Mouse (Mus musculus): ENCODE results near the gene Kng2.
A peak's percentile ranks its signal among the peaks of the same experiment; 100 is the strongest.
"Not testable (repeated sequence)": the region's sequence is repeated elsewhere in the genome, so short reads cannot be mapped to it uniquely, and the experiment has no call there.

Kng2 gene

DNA sequence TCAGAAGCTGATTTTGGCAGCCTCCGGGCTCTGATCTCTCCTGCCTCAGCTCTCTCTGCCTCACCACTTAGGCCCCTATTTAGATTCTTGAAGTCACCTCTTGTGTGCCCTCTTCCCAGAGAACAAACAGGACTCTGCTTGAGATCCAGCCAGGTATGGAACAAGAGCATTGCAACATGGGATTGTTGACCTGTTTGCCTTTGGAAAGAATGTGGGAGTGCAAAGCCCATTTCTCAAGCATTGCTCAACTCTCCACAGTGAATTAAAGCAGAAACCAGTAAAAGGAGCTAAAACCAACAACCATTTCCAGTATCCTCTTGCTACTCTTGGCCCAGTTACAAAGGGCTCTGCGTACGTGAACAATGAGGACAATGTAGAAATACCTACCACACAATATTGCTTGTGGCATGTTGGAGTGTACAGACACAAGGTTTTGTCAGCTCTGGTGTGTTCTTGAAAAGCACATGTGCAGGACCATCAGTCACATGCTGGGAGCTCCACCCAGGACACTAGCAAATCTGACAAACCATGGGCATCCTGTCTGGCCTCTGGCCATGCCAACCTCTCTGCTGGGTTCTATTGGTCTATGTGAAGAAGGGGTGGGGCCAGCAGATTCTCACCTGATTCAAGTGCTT, at the start of gene Kng2:
Gene Kng2 (minus strand): TSS at position 517 of the 635 bp plus-strand sequence.
- peak; percentile 75 for DNase-seq (ENCODE audit: low spot score)

DNA sequence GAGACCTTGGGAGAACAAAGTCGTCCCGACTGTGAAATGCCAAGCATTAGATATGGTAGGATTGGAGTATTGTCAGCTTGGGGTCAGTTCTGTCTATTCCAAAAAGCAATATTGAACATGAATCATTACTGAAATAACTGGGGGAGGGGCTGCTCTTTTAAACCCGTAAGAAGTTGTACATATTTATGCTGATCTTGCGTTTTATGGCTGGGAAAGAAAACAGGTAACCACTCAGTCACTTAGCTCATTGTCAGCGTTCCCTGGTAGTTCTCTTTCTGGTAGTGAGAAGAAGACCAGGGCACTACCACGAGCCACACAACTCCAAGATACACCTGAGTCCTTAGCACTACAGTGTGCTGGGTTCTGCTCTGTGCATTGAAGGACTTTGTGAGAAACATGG, 48.2 kb upstream of the Kng2 start:
- not testable (repeated sequence) for DNase-seq (ENCODE audit: low spot score)

GRCm38 (mm10) chr16:23060781-23061325, 31.6 kb upstream of the Kng2 start:
- DNase-seq (ENCODE audit: low spot score), result not testable (repeated sequence)

DNA sequence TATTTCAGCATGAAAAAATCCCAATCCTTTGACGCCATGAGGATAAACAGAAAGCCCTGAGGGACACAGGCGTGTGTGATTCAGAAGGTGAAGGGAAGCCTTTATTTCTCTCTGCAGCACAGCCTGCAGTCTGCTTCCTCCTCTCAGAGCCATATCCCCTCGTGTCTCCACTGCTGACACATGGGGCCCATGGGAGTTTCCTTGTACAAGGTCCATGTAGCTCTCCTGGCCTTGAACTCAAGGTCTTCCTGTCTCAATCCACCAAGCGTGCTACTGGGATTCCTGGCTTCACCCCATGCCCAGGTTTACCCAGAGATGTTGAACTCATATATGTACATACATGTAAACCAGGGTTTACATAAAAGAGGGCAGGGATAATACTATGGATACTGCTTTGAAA, 30.3 kb upstream of the Kng2 start:
- DNase-seq (ENCODE audit: low spot score), result not testable (repeated sequence)

DNA sequence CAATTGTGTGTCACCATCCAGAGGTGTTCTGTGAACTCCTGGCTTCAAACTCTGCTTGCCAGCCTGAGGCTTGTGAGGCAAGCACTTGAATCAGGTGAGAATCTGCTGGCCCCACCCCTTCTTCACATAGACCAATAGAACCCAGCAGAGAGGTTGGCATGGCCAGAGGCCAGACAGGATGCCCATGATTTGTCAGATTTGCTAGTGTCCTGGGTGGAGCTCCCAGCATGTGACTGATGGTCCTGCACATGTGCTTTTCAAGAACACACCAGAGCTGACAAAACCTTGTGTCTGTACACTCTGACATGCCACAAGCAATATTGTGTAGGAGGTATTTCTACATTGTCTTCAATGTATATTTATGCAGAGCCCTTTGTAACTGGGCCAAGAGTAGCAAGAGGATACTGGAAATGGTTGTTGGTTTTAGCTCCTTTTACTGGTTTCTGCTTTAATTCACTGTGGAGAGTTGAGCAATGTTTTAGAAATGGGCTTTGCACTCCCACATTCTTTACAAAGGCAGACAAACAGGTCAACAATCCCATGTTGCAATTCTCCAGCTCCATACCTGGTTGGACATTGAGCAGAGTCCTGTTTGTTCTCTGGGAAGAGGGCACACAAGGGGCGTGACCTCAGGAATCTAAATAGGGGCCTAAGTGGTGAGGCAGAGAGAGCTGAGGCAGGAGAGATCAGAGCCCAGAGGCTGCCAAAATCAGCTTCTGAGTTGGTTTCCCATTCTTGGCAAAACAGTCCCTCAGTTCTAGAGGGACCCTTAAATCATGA, 28.6 kb upstream of the Kng2 start, which contains the start of gene Kng1:
Gene Kng1 (plus strand): TSS at position 198 of the 780 bp plus-strand sequence.
- peak; percentile 80 for DNase-seq (ENCODE audit: low spot score)

- no peak for DNase-seq (ENCODE audit: low spot score)
Observed at GRCm38 (mm10) chr16:23046319-23046718, 17.0 kb upstream of the Kng2 start.

GRCm38 (mm10) chr16:23040876-23041275, 11.6 kb upstream of the Kng2 start:
- no peak for DNase-seq (ENCODE audit: low spot score)

DNA sequence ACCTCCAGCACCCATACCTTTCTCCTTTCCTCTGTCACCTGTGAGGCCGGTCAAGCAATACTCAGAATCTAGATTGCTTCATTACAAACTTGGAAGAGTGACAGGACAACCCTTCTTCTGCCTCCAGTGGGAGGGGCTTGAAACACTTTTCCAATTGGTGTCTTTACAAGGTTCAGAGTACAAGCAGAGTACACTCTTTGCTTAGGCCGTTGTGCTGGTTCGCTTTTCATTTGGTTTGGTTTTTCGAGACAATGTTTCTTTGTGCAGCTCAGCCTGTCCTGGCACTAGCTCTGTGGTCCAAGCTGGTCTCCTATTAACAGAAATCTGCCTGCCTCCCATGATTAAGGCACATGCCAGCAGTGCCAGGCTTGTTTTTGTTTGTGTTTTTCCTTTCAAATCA, 10.0 kb upstream of the Kng2 start:
- DNase-seq (ENCODE audit: low spot score), result peak; percentile 40

- DNase-seq (ENCODE audit: low spot score), result peak; percentile 79
Observed at GRCm38 (mm10) chr16:23037744-23038143, 8.5 kb upstream of the Kng2 start.

DNA sequence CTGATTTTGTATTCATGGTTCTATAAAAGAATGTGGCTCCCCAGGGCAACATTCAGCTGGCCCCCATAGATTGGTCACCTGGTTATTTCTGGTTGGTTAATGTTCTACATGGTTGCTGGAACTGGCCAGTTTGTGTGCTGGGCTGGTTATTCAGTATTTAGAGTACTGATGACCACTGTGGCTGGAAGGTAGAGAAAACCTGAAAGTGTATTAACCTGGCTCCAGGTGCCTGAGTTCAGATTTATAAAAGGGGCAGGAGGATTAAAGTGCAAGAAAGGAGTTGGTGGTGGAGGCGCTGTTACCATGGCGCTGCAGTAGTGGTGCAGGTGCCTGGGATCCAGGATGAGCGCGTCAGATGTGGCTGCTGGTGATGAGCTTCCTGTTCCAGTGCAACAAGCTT, 4.4 kb upstream of the Kng2 start:
- peak; percentile 57 for DNase-seq (ENCODE audit: low spot score)

- DNase-seq (ENCODE audit: low spot score), result no peak
Observed at GRCm38 (mm10) chr16:23030673-23031435, 1.6 kb upstream of the Kng2 start.

- not testable (repeated sequence) for DNase-seq (ENCODE audit: low spot score)
Observed at GRCm38 (mm10) chr16:23027341-23027740, 1.9 kb downstream of the Kng2 start.

GRCm38 (mm10) chr16:23026582-23026981, 2.7 kb downstream of the Kng2 start:
- no peak for DNase-seq (ENCODE audit: low spot score)

GRCm38 (mm10) chr16:23025111-23025510, 4.2 kb downstream of the Kng2 start:
- no peak for DNase-seq (ENCODE audit: low spot score)

GRCm38 (mm10) chr16:23020571-23020970, 8.7 kb downstream of the Kng2 start:
- DNase-seq (ENCODE audit: low spot score), result not testable (repeated sequence)

GRCm38 (mm10) chr16:23014645-23015044, 14.6 kb downstream of the Kng2 start:
- not testable (repeated sequence) for DNase-seq (ENCODE audit: low spot score)

- DNase-seq (ENCODE audit: low spot score), result not testable (repeated sequence)
Observed at GRCm38 (mm10) chr16:23013786-23014185, 15.5 kb downstream of the Kng2 start.

DNA sequence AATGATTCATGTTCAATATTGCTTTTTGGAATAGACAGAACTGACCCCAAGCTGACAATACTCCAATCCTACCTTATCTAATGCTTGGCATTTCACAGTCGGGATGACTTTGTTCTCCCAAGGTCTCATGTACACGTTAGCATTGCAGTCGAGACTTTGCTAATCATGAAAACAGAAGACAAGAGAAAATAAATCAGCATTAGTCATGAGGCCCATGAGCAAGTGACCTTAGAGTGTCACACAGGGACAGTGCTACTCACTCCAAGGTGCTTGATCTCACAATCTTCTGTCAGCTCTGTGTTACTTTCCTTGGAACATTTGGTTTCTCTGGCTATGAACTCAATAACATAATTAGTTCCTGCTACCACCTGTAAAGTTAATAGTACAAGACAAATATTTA, 32.3 kb downstream of the Kng2 start:
- not testable (repeated sequence) for DNase-seq (ENCODE audit: low spot score)

DNA sequence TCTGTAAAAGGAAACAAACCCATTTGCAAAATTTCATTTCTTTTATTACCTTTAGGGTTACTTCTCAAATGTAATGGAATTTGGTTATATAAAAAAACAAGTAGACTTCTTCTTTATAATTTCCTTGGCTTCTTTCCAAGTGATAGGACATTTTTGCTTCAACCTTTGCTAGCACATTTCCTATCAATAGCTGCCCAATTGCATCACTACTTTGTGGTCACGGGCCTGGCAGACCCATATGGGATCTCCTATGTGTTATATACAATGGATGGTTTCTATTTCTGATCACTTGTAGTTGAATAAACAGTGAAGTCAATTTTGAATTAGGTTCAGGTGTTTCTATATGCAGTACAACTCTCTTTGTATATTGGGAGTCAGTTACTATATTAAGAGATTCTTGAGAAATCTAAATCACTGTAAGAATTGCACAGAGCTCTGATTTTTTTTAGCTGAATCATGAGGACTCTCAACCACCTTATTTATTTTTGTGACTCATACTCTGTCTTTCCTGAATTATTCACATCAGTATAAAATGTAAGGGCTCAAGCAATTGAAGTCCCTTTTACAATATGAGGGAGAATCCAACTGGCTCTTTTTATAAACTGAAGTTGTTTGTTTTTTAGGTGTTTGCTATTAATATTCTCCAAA, 61.8 kb downstream of the Kng2 start:
- DNase-seq (ENCODE audit: low spot score), result no peak

DNA sequence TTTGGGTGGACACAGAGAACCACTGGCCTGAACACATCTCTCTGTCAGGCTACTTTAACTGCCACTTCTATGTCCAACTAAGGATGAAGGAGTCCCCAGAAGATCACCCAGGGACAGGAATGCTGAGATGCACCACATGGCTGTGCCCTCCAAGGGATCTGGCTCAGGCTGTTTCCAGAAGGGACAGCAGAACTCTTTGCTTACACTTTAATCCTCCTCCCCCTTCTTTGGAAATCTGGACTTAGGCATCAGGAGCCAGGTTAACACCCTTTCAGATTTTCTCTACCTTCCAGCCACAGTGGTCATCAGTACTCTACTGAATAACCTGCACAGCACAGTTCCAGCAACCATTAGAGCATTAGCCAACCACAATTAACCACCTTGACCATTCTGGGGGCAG, 66.0 kb downstream of the Kng2 start:
- no peak for DNase-seq (ENCODE audit: low spot score)

- DNase-seq (ENCODE audit: low spot score), result no peak
Observed at GRCm38 (mm10) chr16:22962256-22962655, 67.0 kb downstream of the Kng2 start.

- DNase-seq (ENCODE audit: low spot score), result no peak
Observed at GRCm38 (mm10) chr16:22961073-22961472, 68.2 kb downstream of the Kng2 start.

Measured in yolk sac, embryonic 10.5 days (tissue).